Mouse (Mus musculus) thymus, adult 2 months (tissue): ENCODE results near the gene Dram1.

Source experiments
- CTCF ChIP-seq: fragments of 200-500 bp; IDR thresholded peaks from 2 replicates; pipeline ENCODE4 v1.5.1; 2012; ENCODE audit warnings: mild to moderate bottlenecking, control low read depth, low read length, moderate library complexity, borderline replicate concordance; ENCODE audit not compliant: control insufficient read depth, poor library complexity, insufficient read depth; ENCODE audit errors: extremely low read depth
- POLR2A ChIP-seq: fragments of 200-500 bp; IDR thresholded peaks from 2 replicates; pipeline ENCODE4 v1.6.1; 2012; ENCODE audit warnings: mild to moderate bottlenecking, low read length, control low read depth, moderate library complexity; ENCODE audit not compliant: control insufficient read depth, poor library complexity, insufficient read depth; ENCODE audit errors: extremely low read depth

GRCm38 (mm10) chr10:88405812-88406211 is 26.9 kb upstream of the Dram1 start:
- TF ChIP-seq POLR2A (no peak), CTCF (no peak)
